Mouse (Mus musculus) lung, embryonic 15.5 days (tissue): ENCODE measurements around the gene Timp3. TPM values are rescaled to one million over a fixed set of nuclear protein-coding genes. Genes with fewer than 3 reads are reported as not detected.
A peak's percentile ranks its signal among the peaks of the same experiment; 100 is the strongest.

Source experiments
- ATAC-seq: fragments of 200-750 bp; cut with Nextera tagmentation; 2 replicates; pipeline ENCODE4 v1.8.0; 2017; ENCODE audit warnings: moderate number of reproducible peaks, borderline replicate concordance; ENCODE audit not compliant: low FRiP score, low TSS enrichment; ENCODE audit errors: extremely low read depth
- H3K27ac ChIP-seq: fragments of 300-500 bp; sonication (generic); 2 replicates; pipeline ENCODE4 v1.5.1; 2015; ENCODE audit warnings: moderate library complexity, mild to moderate bottlenecking, inconsistent platforms
- H3K27me3 ChIP-seq: fragments of 300-500 bp; sonication (generic); 2 replicates; pipeline ENCODE4 v1.6.1; 2015; ENCODE audit warnings: inconsistent platforms
- H3K36me3 ChIP-seq: fragments of 300-500 bp; sonication (generic); 2 replicates; pipeline ENCODE4 v1.6.1; 2015; ENCODE audit warnings: inconsistent platforms
- H3K4me1 ChIP-seq: fragments of 300-500 bp; sonication (generic); 2 replicates; pipeline ENCODE4 v1.6.1; 2015; ENCODE audit warnings: inconsistent platforms
- H3K4me2 ChIP-seq: fragments of 300-500 bp; sonication (generic); 2 replicates; pipeline ENCODE4 v1.6.1; 2015; ENCODE audit warnings: inconsistent platforms, mild to moderate bottlenecking, moderate library complexity
- H3K4me3 ChIP-seq: fragments of 300-500 bp; sonication (generic); 2 replicates; pipeline ENCODE4 v1.5.1; 2015; ENCODE audit warnings: mild to moderate bottlenecking, inconsistent platforms
- H3K9ac ChIP-seq: fragments of 300-500 bp; sonication (generic); 2 replicates; pipeline ENCODE4 v1.6.1; 2015; ENCODE audit warnings: inconsistent platforms
- H3K9me3 ChIP-seq: fragments of 300-500 bp; sonication (generic); 2 replicates; pipeline ENCODE4 v1.6.1; 2016; ENCODE audit warnings: inconsistent platforms
- WGBS: fragments of 180-500 bp; shearing (Covaris S2); methylation state at CpG from one replicate; pipeline ENCODE4 v1.1.7; 2015; 5-methylcytosine and 5-hydroxymethylcytosine counted together
- polyA plus RNA-seq: library from polyadenylated mRNA; unstranded; fragments of >200 nt; fragmentation: Nextera tagmentation; extraction: Ambion mirVana; gene quantifications from 2 replicates; pipeline ENCODE4 v1.2.1, GENCODE M21; 2015

Gene Timp3
- polyA plus RNA-seq, 1 experiment from 2014 or later, result 64.4 TPM

DNA sequence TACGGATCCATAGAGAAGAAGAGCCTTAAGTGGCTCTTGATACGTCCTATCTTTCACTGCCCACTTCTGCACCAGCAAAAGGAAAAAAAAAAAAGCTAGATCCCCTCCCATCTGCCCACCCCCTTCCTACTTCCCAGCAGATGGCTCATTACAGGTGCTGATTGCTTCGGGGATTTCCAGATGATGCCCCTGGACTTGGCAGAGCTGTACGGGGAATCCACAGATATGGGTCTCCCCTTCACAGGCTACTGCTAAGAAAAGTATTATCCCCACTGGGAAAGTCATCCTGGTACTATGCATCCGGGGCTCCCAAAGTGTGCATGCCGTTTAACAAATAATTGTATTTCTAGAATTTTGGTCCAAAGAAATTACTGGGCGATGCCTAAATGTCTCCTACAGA lies 17.5 kb downstream of the Timp3 start:
- Histone ChIP-seq H3K4me3 (no peak overlapping the region), H3K36me3 (no peaks in the 10 kb centered on the region), H3K27ac (no peak overlapping the region), H3K4me2 (no peak overlapping the region), H3K27me3 (no peaks in the 10 kb centered on the region), H3K9me3 (no peaks in the 10 kb centered on the region), H3K9ac (no peak overlapping the region), H3K4me1 (peaks cover 18% of the 10 kb centered on the region)
- no peak for ATAC-seq
- WGBS, result 82% methylated on average over 7 of the region's 7 CpGs

DNA sequence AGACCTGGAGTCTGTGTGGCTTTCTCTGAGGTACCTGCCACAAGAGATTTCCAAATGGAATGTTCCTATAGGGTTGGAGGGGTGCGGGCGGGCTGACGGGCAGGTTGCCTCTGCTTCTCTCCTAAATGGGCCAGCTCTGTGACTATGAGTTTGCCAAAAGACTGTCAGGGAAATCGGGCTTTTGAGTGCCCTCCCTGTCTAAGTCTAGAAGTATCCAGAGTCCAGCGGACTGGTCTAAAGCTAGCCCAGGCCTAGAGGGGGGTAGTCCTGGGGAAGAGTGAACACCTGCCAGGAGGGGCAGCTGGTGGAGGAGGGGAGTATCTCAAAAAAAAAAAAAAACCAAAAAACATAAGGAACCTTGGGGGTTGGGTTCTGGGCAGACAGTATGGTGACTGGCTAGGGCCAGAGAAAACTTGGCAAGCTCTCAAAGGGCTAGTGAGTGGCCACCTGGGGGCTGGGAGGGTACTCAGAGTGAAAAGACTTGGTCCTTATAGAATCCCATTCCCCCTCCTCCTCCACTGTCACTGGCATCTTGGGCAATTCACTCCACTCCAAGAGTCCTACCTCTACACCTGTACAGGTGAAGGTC lies 18.5 kb downstream of the Timp3 start:
- Histone ChIP-seq H3K9me3 (no peaks in the 10 kb centered on the region), H3K9ac (no peak overlapping the region), H3K27ac (no peak overlapping the region), H3K4me2 (no peak overlapping the region), H3K4me3 (no peak overlapping the region), H3K4me1 (peaks cover 11% of the 10 kb centered on the region; the same call in 1 of the 2 replicates), H3K27me3 (no peaks in the 10 kb centered on the region), H3K36me3 (no peaks in the 10 kb centered on the region)
- no peak for ATAC-seq
- WGBS, result 88% methylated on average over 5 of the region's 5 CpGs

- H3K9me3 ChIP-seq, result no peaks in the 10 kb centered on the region
- no peak overlapping the region for H3K9ac ChIP-seq
- no peak for ATAC-seq
- peaks cover 10% of the 10 kb centered on the region; the same call in 1 of the 2 replicates for H3K4me1 ChIP-seq
- H3K27me3 ChIP-seq, result no peaks in the 10 kb centered on the region
- no peak overlapping the region for H3K4me3 ChIP-seq
- H3K4me2 ChIP-seq, result no peak overlapping the region
- WGBS, result 44% methylated on average over 3 of the region's 3 CpGs
- H3K27ac ChIP-seq, result no peak overlapping the region
- H3K36me3 ChIP-seq, result no peaks in the 10 kb centered on the region
Measured at GRCm38 (mm10) chr10:86319526-86319925, 19.4 kb downstream of the Timp3 start.

GRCm38 (mm10) chr10:86320204-86320603 lies 20.0 kb downstream of the Timp3 start:
- Histone ChIP-seq H3K4me2 (no peak overlapping the region), H3K4me3 (no peak overlapping the region), H3K4me1 (peaks cover 10% of the 10 kb centered on the region; the same call in 1 of the 2 replicates), H3K27me3 (no peaks in the 10 kb centered on the region), H3K27ac (no peak overlapping the region), H3K36me3 (no peaks in the 10 kb centered on the region), H3K9ac (no peak overlapping the region), H3K9me3 (no peaks in the 10 kb centered on the region)
- ATAC-seq, result no peak
- 80% methylated on average over 5 of the region's 5 CpGs for WGBS

DNA sequence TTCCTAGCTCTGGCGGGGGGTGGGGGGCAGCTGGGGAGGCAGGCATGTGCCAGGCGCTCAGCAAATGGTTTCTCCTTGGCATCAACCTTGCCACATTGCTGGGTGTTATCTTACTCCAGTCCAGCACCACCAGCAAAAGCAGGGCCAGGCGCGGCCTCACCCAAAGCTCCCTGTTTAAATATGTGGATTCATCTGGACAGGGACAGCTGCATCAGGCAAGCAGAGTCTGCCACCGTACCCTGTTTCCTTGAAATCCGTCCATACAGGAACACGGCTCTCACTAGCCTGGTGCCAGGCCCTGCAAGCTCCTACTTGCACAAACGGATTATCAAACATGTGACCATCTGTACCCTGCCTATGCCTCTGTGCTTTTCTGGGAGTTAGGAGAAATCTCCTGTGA lies 21.0 kb downstream of the Timp3 start:
- H3K27ac ChIP-seq, result no peak overlapping the region
- H3K36me3 ChIP-seq, result no peaks in the 10 kb centered on the region
- 70% methylated on average over 8 of the region's 8 CpGs for WGBS
- H3K9ac ChIP-seq, result no peak overlapping the region
- no peak overlapping the region for H3K4me2 ChIP-seq
- no peaks in the 10 kb centered on the region for H3K9me3 ChIP-seq
- no peak overlapping the region for H3K4me3 ChIP-seq
- no peak for ATAC-seq
- peaks cover 10% of the 10 kb centered on the region; the same call in 1 of the 2 replicates for H3K4me1 ChIP-seq
- no peaks in the 10 kb centered on the region for H3K27me3 ChIP-seq

- H3K4me3 ChIP-seq, result no peak overlapping the region
- H3K9me3 ChIP-seq, result no peaks in the 10 kb centered on the region
- no peak overlapping the region for H3K4me2 ChIP-seq
- no peaks in the 10 kb centered on the region for H3K27me3 ChIP-seq
- WGBS, result 50% methylated on average over 1 of the region's 1 CpGs
- H3K4me1 ChIP-seq, result peaks cover 10% of the 10 kb centered on the region; the same call in 1 of the 2 replicates
- no peak overlapping the region for H3K27ac ChIP-seq
- ATAC-seq, result no peak
- no peak overlapping the region for H3K9ac ChIP-seq
- H3K36me3 ChIP-seq, result no peaks in the 10 kb centered on the region
Measured at GRCm38 (mm10) chr10:86322006-86322405, 21.8 kb downstream of the Timp3 start.

DNA sequence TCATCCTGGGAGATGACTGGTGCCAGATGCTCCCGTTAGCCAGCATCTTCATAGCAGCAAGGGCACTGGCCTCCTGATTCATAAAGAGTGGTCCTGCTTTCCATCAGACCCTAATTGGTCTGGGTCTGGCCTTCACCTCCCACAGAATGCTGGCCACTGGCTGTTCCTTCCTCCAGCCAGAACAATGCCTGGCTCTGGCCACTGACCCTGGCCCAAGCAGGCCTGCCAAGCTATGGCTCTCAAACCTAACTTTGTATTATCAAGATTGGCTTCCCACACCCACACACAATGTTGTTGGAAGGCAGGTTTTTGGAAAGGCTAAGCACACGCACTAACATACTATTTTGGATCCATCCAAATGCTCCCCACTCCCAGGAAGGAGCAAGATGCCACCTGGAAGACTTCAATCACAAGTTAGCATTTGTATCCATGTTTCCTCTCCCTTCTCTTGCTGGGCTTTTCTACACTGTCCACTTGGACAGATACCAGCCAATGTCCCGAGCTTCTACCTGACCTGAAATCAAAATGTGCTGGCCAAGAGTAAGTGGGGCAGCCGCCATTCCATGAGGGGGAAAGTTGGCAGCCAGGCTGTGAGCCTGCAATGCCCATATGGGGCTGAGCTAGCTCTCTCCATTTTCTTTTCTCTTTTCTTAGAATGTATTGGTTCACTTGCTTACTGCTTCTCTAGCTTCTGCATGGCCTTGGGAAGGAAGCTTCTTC lies 23.3 kb downstream of the Timp3 start:
- Histone ChIP-seq H3K4me1 (peaks cover 3% of the 10 kb centered on the region; the same call in 1 of the 2 replicates), H3K4me3 (no peak overlapping the region), H3K27me3 (no peaks in the 10 kb centered on the region), H3K4me2 (no peak overlapping the region), H3K9me3 (no peaks in the 10 kb centered on the region), H3K27ac (no peak overlapping the region), H3K9ac (no peak overlapping the region), H3K36me3 (no peaks in the 10 kb centered on the region)
- ATAC-seq, result no peak
- 76% methylated on average over 4 of the region's 4 CpGs for WGBS

DNA sequence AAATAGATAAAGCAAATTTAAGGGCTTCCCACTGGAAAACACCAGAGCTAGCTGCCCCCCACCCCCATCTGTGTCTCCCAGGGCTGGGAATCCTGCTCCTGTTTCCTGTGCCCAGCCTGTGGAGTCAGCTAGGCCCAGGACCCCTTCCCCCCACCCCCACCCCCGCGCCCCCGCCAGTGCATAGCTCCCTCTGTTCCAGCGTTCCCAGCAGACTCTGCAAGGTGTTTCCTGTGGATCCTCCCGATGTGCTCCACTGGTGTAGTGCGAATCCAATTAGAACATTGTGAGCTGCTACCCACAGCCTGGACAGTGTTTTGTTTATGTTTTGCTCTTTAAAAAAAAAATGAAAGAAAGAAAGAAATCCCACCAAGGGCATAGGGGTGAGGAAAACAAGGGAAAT lies 25.1 kb downstream of the Timp3 start:
- Histone ChIP-seq H3K36me3 (no peaks in the 10 kb centered on the region), H3K27ac (peak overlapping the region; percentile 38; the same call in 1 of the 2 replicates), H3K4me2 (no peak overlapping the region), H3K9me3 (no peaks in the 10 kb centered on the region), H3K9ac (no peak overlapping the region), H3K4me1 (peaks cover 13% of the 10 kb centered on the region; the same call in 1 of the 2 replicates), H3K27me3 (no peaks in the 10 kb centered on the region), H3K4me3 (no peak overlapping the region)
- WGBS, result 24% methylated on average over 6 of the region's 6 CpGs
- no peak for ATAC-seq

- no peaks in the 10 kb centered on the region for H3K27me3 ChIP-seq
- no peak for ATAC-seq
- H3K4me2 ChIP-seq, result no peak overlapping the region
- no peaks in the 10 kb centered on the region for H3K36me3 ChIP-seq
- WGBS, result 83% methylated on average over 4 of the region's 4 CpGs
- no peaks in the 10 kb centered on the region for H3K9me3 ChIP-seq
- no peak overlapping the region for H3K9ac ChIP-seq
- no peak overlapping the region for H3K27ac ChIP-seq
- peaks cover 40% of the 10 kb centered on the region for H3K4me1 ChIP-seq
- H3K4me3 ChIP-seq, result no peak overlapping the region
Measured at GRCm38 (mm10) chr10:86328143-86328542, 28.0 kb downstream of the Timp3 start.

DNA sequence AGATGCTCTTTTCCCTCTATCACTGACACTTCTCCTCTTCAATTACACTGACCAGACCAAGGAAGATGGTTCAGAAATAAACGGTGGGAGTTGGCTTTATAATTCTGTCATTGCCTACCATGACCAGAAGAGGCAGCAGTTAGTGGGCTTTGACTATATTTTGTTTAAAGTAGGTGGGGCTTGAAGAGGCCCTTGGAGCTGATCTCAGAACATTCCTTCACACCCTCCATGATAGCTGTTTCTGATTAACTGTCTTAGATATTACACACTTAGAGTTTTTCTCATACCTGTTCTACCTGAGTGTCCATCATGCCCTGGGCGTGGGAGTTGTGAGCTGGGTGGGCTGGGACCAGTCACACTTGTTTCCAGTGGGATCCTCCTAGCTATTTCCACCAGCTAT lies 28.5 kb downstream of the Timp3 start:
- no peak overlapping the region for H3K4me2 ChIP-seq
- H3K4me3 ChIP-seq, result no peak overlapping the region
- H3K9me3 ChIP-seq, result no peaks in the 10 kb centered on the region
- peaks cover 40% of the 10 kb centered on the region for H3K4me1 ChIP-seq
- no peaks in the 10 kb centered on the region for H3K36me3 ChIP-seq
- no peaks in the 10 kb centered on the region for H3K27me3 ChIP-seq
- ATAC-seq, result no peak
- WGBS, result 62% methylated on average over 2 of the region's 2 CpGs
- H3K27ac ChIP-seq, result peak overlapping the region; percentile 7; the same call in 1 of the 2 replicates
- no peak overlapping the region for H3K9ac ChIP-seq

DNA sequence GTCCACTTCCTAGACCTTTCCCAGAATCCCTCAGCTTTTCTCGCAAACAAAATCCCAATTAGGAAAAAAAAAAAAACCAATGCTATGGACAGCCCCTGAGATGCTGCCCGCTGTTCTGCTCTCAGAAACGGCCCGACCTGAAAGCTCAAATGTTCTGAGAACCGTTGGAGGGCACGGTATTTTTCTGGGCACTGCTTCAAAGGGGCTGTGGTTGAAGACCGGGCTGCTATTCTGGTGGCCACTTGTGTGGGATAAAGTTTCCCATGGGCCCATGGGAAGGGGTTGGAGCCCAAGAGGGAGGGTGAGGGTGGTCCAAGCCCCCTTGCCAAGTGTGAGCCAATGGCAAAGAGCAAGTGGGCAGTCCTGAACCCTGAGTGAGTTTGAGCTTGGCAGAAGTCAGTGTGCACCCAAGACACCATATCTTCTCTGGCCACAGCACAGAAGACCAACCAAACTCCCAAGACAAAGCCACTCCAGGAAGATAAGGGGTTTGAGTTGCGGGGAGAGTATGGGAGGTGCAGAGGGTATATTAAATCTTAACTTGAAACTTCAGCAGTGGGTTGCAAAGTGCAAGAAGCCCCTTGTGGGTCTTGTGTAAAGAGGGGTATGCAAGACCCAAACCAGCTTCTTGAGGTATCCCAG lies 29.2 kb downstream of the Timp3 start:
- WGBS, result 88% methylated on average over 8 of the region's 8 CpGs
- Histone ChIP-seq H3K4me2 (no peak overlapping the region), H3K9me3 (no peaks in the 10 kb centered on the region), H3K4me1 (peaks cover 41% of the 10 kb centered on the region), H3K27me3 (no peaks in the 10 kb centered on the region), H3K4me3 (no peak overlapping the region), H3K36me3 (no peaks in the 10 kb centered on the region), H3K27ac (peak overlapping the region; percentile 7; the same call in 1 of the 2 replicates), H3K9ac (no peak overlapping the region)
- no peak for ATAC-seq
